Mouse (Mus musculus) erythroid progenitor cell, adult 5-6 weeks (primary cell): ENCODE measurements at regions not wholly inside any gene's neighbourhood (a gene's known extent, or its start where the extent isn't known, plus 50 kb on each side); places are given as distances from the start of the nearest gene placed in this dataset.

Source experiments
- ATAC-seq: replicated peaks from 2 replicates; pipeline ENCODE4 v1.8.0; 2016; ENCODE audit warnings: moderate number of reproducible peaks, mild to moderate bottlenecking, moderate TSS enrichment, inconsistent platforms; ENCODE audit not compliant: poor library complexity, low FRiP score, severe bottlenecking

DNA sequence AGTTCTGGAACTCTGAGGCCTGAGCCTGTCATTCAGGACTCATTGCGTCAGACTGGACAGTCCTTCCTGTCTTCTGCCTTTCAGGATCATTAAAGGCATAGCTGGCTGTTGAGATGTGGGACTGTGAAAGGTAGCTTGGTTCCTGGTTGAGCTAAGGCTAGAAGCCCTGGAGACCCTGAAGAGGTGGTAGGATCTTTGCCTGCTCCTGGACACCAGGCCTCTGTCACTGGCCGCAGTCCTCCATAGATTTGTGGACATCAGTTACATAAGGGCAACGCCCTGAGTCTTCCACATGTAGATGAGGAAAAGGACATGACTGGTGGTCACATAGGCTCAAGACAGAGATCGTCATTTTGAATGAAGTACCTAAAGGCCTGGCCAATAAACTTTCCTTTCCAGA is 127.9 kb downstream of the Opa1 start:
- no peak for ATAC-seq

DNA sequence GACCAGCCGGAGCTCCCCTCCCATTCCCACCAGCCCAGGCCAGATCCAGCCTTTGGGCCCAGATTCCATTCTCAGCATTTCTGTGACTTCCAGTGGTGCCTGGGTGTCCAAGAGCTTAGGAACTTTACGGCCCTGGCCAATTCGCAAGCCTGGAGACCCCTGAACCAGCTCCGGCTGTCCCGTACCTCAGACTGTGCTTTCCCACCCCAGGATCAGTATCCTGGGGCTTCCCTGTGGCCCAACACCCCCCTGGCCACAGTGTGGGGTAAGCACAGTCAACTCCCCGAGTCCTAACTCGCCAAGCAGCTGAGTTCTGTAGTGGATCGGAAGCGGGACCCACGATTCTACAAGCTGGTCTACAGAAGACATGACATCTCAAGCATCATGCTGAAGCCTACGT is 128.5 kb downstream of the Opa1 start:
- ATAC-seq, result no peak

DNA sequence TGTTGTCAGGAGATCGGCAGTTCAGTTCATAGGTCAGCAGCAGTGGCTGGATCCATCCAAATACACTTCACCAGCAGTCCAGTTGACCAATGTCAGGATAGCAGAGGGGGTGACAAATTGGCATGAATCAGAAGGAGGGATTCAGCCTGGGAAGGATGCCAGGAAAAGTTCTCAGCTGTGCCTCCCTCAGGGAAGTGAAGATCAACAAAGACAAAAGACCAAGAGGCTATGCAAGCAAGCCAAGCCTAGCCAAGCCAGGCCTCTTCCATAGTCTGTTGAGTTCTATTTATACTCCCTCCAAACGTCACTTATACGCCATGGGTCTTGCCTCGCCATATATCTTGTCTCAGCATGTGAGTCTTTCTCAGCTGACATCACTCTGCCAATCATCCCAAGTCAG is 129.9 kb downstream of the Opa1 start:
- no peak for ATAC-seq

DNA sequence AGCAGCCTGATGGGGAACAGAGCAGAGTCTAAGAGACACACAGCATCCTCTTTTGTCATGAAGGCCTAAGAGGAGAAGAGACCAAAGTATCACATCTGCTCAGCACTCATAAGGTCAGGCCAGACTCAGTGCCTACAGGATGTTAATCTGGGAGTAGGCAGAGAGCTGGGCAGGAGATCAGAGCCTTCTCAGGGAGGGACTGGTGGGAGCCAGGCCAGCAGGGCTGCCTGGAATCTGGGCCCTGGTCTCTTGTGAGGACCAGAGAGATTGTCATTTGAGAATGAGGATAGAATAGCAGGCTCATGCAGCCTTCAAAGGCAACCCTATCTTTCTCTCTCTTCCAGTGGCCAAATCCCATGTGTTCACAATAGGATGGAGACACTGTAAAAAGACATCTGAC is 132.3 kb downstream of the Opa1 start:
- no peak for ATAC-seq

DNA sequence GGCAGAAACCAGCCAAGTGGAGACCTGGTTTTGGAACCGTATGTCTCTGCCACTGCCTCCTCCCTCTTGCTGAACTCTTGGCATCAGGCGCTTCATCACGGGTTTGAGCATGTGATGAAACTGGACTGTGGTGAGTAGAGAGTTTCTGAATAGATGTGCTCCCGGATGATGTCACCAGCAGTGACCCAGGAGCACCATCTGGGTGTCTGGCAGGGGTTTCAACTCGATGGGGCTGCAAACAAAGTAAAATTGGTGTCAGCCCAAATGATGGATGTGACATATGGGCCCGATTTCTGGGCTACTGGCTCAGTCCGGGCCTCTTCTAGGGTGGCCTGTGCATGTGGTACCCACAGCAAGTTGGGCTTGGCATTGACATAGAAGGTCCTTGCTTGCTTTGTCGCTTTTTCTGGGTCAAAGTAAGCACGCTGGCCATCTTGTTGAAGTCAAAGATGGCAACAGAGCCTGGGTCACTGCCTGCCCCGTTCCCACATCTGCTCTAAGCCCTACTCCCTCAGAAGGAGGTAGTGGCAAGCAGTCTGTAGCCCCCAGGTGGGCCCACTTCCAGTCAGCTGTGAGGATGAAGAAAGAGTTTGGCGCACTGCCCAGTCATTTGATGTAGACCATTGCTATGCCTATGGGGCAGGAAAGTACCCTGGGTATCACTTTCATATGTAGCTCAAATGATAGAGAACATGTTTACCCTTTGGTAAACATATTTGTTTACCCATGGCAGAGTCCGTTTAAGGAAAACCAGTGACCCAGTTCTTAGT is 133.0 kb downstream of the Opa1 start:
- ATAC-seq, result no peak

DNA sequence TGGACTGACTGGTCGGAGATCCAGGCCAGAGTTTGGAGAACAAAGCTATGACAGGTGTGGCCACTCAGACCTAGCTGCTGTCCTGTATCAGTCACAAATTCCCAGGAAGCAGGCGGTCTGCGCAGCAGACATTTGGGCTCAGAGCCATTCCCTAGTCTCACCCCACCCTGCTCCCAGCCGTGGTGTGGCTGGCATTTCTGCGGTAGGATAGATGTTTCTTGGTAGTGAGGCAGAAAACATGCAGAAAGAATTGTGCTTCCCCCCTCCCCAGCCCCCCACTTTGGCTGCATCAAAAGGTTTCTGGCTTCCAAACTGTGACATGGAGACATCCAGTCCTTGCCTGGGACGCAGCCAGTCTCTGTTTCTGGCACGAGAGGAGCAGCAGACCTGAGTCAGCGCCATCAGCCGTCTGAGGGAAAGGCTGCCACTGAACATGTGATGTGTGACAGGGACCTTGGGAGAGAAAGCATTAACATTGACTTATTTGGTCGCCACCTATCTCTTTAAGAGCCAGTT is 135.5 kb downstream of the Opa1 start:
- ATAC-seq, result no peak

DNA sequence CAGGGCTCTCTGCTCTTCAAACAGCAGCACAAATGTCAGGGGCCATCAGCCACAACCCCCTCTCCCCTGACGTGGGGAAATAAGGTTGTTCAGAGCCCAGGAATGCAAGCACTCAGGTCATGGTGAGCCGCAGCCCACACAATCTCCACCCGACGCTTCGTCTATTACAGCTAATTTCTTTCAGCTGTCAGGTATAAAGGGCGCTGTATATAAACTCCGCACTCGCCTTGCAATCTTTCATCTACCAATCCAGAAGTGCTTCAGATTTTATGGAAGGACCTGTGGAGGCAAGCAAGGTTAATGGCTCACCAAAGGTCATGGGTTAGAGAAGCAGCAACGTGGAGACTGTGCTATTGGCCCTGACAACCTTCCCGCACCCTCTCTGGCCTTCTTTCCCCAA is 139.8 kb downstream of the Opa1 start:
- ATAC-seq, result no peak

DNA sequence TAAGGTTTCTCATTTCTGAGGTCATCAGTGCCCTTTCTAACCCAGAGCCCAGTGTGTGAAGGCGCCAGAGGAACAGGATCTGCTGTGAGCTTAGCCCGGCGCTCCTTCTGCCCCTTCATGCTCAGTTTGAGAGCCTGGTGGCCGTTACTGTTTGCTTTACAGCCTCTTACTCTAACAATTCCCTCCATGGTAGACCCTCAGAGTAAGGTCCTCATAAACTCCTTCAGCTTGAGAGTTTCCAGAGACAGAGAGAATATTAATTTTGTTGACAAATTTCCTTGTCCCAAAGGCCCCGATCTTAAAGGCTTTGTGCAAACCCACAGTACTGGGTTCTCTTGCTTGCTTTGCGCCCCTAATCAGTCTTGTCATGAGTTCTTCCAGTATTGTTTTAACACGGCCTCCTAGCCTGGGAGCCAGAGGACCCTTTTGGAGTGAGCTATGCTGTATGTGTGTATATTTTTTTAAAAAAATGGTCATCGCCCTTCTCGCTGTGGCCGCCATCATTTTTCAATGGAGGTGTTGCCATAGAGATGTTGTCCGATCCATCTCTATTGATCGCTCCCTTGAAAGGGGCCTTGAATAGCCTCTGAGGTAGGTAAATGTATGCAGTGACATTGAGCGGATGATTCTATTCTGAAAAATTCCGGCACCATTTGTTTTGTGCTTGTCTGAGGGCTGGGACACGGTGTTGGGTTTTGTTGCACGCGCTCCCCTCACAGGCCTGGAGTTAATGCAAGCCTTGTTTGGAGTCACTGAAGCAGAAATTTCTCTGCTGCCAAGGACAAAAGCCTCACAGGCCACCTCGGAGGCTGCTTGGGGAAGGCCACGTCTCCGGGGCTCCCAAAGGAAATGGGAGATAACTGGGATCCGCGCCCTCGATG is 140.7 kb downstream of the Opa1 start:
- no peak for ATAC-seq

DNA sequence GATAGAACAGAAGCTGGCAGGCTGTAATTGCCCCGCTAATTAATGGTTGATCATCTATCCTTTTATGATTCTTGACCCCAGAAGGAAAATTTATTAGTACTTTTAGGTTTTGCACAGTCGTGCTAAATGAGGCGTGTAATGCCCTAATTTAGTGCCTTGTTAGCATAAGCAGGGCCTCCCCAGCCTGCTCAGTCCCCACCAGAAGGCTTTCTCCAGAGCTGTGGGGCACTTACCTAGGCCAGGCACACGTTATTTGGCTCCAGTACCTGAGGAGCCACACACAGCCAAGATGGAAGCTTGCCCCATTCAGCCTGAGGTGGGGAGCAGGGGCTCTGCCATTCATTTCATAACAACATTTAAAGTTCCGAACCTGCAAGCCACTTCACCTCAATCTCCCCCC is 146.0 kb downstream of the Opa1 start:
- ATAC-seq, result no peak

DNA sequence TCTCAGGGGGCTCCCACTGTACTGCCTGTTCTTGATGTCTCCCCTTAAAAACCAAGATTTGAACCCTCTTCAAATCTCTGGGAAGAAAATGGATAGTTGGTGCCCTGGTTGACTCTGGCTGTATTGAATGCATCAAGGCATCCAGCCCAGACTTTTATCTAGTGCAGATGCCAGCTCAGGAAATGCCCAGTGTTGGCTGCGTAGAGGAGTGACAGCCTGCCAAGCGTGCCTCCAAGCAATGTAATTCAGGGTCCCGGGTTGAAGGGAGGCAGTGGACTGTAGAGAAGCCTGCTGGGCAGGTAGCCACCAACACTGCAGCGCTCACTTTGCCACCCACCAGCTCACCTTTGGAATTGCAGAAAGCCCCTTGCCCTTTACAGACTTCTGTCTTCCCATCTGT is 146.4 kb downstream of the Opa1 start:
- no peak for ATAC-seq

DNA sequence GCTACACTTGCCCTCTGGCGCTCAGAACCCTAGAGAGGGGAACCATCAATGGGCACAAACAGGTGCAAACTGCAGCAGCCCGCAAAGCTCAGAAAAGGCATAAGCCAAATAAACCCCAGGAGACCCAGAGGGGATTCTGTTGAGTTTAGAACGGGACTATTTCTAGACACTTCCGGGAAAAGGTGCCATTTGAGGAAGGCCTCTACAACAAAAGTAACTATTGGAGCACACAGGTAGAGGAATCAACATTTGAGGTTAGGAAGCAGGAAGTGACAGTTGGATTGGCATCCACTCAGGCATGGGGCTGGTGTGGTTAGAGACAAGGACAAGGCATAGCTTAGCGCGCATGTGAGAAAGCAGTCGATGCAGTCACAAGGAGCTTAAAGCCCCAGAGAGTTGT is 148.3 kb downstream of the Opa1 start:
- no peak for ATAC-seq

DNA sequence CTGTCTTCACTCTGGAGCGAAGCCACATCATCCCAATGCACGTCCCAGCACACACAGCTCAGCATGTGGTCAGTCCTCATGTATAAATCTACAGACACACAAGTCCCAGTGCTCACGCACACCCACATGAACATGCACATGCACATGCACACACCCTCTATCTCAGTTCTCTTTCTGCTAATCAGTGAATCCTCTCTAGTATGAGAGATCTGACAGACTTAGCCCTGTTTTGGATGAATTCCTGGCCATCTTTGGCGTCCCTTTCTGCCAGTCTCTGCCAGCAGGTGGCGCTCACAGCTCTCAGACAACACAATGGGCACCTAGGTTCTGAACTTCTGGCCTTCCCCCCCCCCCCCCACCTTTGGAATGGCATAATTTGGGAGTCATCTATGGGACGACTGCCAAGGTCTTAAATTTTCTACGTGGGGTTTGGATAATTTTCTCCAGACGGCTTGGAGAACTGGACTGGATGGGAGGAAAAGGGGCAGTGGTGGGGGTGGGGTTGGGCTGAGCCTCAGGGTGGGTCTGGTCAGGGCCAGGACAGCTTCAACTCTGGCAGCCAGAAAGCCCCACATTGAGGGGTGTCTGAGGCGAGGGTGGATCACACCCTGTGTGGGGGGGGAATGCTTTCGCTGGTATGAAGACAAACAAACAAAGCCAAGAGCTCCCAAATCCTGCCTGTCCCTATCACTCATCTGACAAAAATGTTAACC is 149.8 kb downstream of the Opa1 start:
- no peak for ATAC-seq

DNA sequence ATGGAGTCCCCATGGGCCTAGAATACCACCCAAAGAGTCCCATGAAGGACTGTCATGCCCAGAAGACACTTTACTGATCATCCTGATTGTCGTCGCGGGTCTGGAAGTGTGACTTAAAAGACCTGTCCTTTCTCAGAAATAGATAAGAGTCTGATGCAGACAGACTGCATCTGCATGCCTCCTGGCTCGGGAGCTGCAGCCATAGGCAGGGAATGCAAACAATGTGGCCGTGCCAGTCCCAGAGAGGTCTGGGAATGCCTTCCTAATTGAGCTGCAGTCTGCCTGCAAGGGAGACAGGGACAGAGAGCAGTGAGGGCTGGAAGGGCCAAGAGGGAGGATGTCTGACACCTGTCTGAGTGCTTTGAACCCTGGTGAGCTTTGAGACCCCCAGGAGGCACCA is 150.9 kb downstream of the Opa1 start:
- ATAC-seq, result no peak

DNA sequence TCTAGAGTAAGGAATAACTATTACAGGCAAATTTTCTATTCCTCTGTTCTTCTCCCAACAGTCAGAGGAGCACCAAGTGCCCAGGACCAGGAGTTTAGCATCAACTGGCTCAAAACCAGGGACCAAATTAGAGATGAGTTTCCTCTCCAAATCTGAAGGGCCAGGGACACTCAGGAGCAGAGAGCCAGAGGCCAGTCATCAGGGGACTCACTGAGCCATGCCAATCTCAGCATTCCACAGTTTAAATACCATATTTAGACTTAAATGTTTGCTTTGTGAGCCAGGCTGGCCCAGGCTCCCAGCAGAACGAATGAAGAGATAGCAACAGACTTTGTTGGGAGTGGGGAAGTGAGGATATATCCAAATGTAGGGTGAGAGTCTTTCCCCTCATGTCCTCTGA is 153.8 kb downstream of the Opa1 start:
- no peak for ATAC-seq

DNA sequence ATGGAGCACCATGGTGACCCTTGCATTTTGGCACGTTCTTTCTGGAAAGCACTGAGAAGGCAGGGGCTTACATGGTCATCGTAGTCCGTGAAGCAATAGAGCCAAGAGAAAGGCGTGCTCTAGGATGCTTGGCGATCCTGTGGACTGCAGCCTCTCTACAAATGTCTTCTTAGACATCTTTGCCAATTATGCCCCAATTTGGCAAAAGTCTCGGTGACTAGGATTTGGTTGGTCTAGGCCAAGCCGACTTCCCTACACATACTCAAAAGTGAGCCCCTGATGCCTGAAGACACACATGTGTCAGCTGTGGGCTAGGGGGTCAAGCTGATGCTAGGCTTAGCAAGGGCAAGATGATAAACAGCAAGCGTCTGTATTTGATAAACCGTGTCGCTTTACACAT is 154.7 kb downstream of the Opa1 start:
- no peak for ATAC-seq

DNA sequence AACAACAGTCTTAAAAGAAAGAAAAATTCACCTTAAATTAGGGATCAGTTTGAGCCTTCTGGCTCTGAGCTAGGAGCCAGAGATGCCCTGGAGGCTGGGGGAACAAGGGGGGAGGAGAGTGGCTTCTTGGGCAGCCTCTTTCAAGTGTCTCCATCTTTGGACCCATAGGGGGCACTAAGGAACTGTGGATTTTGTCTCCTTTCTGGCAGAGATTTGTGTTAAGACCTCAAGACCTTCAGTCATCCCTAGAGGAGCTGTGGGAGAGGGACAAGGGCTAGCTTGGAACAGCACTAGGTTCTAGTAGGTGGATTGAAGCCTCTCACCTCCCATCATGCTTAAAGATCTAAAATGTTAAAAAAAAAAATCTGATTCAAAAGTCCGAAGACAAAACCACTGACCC is 155.2 kb downstream of the Opa1 start:
- no peak for ATAC-seq

DNA sequence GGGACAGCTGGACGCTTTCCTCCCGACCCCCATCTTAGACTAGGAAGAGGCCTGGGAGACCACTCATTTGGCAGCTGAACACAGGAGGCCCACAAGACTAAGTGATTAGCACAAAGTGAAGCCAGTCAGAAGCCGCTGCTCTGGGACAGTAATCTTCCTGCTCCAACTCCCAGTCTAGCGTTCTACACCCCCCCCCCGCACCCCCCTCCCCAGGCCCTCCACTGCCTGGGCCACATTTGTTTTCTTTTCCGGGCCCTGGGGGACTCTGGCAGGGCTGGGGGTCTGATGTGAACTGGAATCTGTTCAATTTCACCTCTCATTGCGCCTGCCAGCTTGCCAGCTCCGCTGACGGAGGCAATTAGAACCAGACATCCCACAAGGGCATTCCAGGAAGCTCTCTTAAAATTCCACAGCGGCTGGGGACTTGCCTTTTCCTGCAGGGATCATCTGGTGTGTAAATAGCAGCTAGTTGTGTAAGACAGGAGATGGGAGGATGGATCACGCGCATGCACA is 155.7 kb downstream of the Opa1 start:
- ATAC-seq, result no peak

DNA sequence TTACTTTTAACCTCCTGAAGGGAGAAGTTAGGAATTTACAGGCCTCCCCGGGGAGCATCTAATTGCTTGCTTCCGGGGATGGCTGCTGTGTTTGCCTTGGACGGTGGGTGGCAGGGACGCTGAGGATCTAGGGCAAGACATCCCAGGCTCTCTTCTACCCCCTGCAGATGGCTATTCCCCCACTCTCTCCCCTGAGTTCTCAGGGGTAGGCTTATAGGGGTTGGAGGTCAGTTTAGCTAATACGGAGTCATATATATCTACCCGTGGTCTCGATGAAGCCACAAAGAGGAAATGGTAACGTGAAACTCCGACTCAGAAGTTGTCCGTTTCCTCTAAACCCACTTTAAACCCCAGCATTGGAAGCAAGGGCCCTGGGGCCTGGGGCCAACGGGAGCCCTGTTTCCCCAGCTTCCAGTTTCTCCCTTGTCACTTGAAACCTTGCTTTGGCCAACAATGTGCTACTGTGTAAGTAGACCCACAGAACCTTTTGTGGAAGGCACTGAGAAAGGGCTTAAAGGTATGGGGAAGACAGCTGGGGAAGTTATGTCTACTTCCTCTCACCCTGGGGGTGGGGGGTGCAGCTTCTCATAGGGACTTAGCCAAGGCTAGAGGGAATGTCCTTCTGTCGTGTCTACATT is 156.4 kb downstream of the Opa1 start:
- no peak for ATAC-seq

DNA sequence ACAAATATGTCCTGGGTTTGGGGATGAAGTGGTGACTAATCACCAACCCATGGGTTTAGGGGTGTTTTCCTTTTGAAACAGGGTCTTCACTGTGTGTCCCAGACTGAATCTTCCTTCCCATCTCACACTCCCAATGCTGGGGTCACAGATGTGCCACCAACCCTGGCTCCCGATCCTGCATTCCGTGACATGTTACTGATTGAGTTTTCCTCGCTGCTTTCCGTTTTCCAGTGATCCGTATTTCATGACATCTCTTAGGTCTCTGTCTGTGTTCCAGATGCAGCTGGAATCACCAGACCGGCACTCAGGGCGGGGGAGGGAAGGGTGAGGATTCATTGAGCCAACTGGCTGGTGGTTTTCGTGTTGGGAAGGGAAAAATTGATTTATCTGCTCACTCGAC is 157.1 kb downstream of the Opa1 start:
- ATAC-seq, result no peak

DNA sequence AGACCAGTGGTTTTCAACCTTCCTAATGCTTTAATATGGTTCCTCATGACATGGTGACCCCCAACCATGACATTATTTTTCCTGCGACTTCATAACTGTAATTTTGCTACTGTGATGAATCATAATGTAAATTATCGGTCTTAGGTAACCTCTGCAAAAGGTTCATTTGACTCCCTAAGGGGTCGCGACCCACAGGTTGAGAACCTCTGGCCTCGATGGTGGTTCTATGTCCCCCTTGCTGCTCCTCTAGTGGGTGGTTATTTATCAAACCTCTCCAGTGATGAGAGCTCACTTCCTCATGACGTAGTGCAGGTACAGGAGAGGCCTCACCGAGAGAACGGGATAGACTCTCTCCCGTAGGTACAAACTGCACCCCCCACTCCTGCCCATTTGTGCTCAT is 158.9 kb downstream of the Opa1 start:
- ATAC-seq, result no peak
